Mouse (Mus musculus) neural tube, embryonic 12.5 days (tissue): ENCODE data around the gene Amn1. TPM values are rescaled to one million over a fixed set of nuclear protein-coding genes. Genes with fewer than 3 reads are reported as not detected.
"Not testable (repeated sequence)": the region's sequence is repeated elsewhere in the genome, so short reads cannot be mapped to it uniquely, and the experiment has no call there.

Source experiments
- ATAC-seq: fragments of 200-750 bp; cut with Nextera tagmentation; 2 replicates; pipeline ENCODE4 v1.8.0; 2017; ENCODE audit warnings: low read depth, mild to moderate bottlenecking, moderate TSS enrichment, moderate library complexity; ENCODE audit not compliant: low FRiP score
- H3K27ac ChIP-seq: fragments of 300-500 bp; sonication (generic); 2 replicates; pipeline ENCODE4 v1.5.1; 2016
- H3K27me3 ChIP-seq: fragments of 300-500 bp; sonication (generic); replicated peaks from 2 replicates; pipeline ENCODE4 v1.6.1; 2016; ENCODE audit warnings: mild to moderate bottlenecking
- H3K36me3 ChIP-seq: fragments of 300-500 bp; sonication (generic); 2 replicates; pipeline ENCODE4 v1.6.1; 2016; ENCODE audit warnings: mild to moderate bottlenecking
- H3K4me1 ChIP-seq: fragments of 300-500 bp; sonication (generic); 2 replicates; pipeline ENCODE4 v1.6.1; 2016
- H3K4me2 ChIP-seq: fragments of 300-500 bp; sonication (generic); replicated peaks from 2 replicates; pipeline ENCODE4 v1.6.1; 2016; ENCODE audit warnings: mild to moderate bottlenecking
- H3K4me3 ChIP-seq: fragments of 300-500 bp; sonication (generic); 2 replicates; pipeline ENCODE4 v1.5.1; 2016
- H3K9ac ChIP-seq: fragments of 300-500 bp; sonication (generic); 2 replicates; pipeline ENCODE4 v1.6.1; 2016; ENCODE audit warnings: mild to moderate bottlenecking
- H3K9me3 ChIP-seq: fragments of 300-500 bp; sonication (generic); 2 replicates; pipeline ENCODE4 v1.6.1; 2016; ENCODE audit warnings: mild to moderate bottlenecking
- WGBS: fragments of 180-500 bp; shearing (Covaris S2); methylation state at CpG from one replicate; pipeline ENCODE4 v1.1.7; 2016; 5-methylcytosine and 5-hydroxymethylcytosine counted together
- polyA plus RNA-seq: library from polyadenylated mRNA; unstranded; fragments of >200 nt; fragmentation: Nextera tagmentation; extraction: Ambion mirVana; gene quantifications from 2 replicates; pipeline ENCODE4 v1.2.1, GENCODE M21; 2016

Amn1 gene
- polyA plus RNA-seq, 1 experiment from 2014 or later = 85.0 TPM

GRCm38 (mm10) chr6:149184007-149184406 lies 4.5 kb downstream of the Amn1 start:
- no peak for ATAC-seq
- Histone ChIP-seq H3K4me3 (no peak overlapping the region), H3K27ac (no peak overlapping the region), H3K27me3 (no peaks in the 10 kb centered on the region), H3K4me2 (no peak overlapping the region), H3K9me3 (no peaks in the 10 kb centered on the region), H3K4me1 (peaks cover 14% of the 10 kb centered on the region), H3K36me3 (peaks cover 42% of the 10 kb centered on the region), H3K9ac (no peak overlapping the region)
- 91% methylated on average over 1 of the region's 1 CpGs for WGBS

GRCm38 (mm10) chr6:149179064-149179463 lies 9.4 kb downstream of the Amn1 start:
- H3K9ac ChIP-seq = no peak overlapping the region
- no peak for ATAC-seq
- no peak overlapping the region for H3K27ac ChIP-seq
- no peak overlapping the region for H3K4me2 ChIP-seq
- H3K36me3 ChIP-seq = peaks cover 76% of the 10 kb centered on the region
- no peaks in the 10 kb centered on the region for H3K27me3 ChIP-seq
- H3K9me3 ChIP-seq = no peaks in the 10 kb centered on the region
- H3K4me3 ChIP-seq = no peak overlapping the region
- no peaks in the 10 kb centered on the region for H3K4me1 ChIP-seq

GRCm38 (mm10) chr6:149174932-149175570 lies 13.5 kb downstream of the Amn1 start:
- Histone ChIP-seq H3K9me3 (no peaks in the 10 kb centered on the region), H3K4me3 (no peak overlapping the region), H3K4me1 (no peaks in the 10 kb centered on the region), H3K4me2 (no peak overlapping the region), H3K36me3 (peaks cover 54% of the 10 kb centered on the region), H3K27me3 (no peaks in the 10 kb centered on the region), H3K27ac (no peak overlapping the region), H3K9ac (no peak overlapping the region)
- WGBS = 90% methylated on average over 3 of the region's 3 CpGs
- ATAC-seq = no peak

- no peaks in the 10 kb centered on the region for H3K27me3 ChIP-seq
- H3K4me1 ChIP-seq = no peaks in the 10 kb centered on the region
- no peak overlapping the region for H3K27ac ChIP-seq
- 65% methylated on average over 4 of the region's 4 CpGs for WGBS
- no peak overlapping the region for H3K4me2 ChIP-seq
- H3K9ac ChIP-seq = no peak overlapping the region
- ATAC-seq = no peak
- no peaks in the 10 kb centered on the region for H3K9me3 ChIP-seq
- peaks cover 52% of the 10 kb centered on the region for H3K36me3 ChIP-seq
- H3K4me3 ChIP-seq = no peak overlapping the region
Observed at GRCm38 (mm10) chr6:149173831-149174625, 14.5 kb downstream of the Amn1 start.

GRCm38 (mm10) chr6:149169965-149170364 lies 18.5 kb downstream of the Amn1 start:
- 92% methylated on average over 4 of the region's 4 CpGs for WGBS
- H3K36me3 ChIP-seq = peaks cover 48% of the 10 kb centered on the region

GRCm38 (mm10) chr6:149168436-149168835 lies 20.1 kb downstream of the Amn1 start:
- Histone ChIP-seq H3K9me3 (no peaks in the 10 kb centered on the region), H3K9ac (no peak overlapping the region), H3K27ac (no peak overlapping the region), H3K36me3 (peaks cover 50% of the 10 kb centered on the region), H3K4me3 (no peak overlapping the region), H3K27me3 (no peaks in the 10 kb centered on the region), H3K4me2 (no peak overlapping the region), H3K4me1 (no peaks in the 10 kb centered on the region)
- no peak for ATAC-seq
- 96% methylated on average over 2 of the region's 2 CpGs for WGBS

More at GRCm38 (mm10) chr6:149169965-149170364, 18.5 kb downstream of the Amn1 start:
- not testable (repeated sequence) for H3K27ac ChIP-seq, ATAC-seq, H3K4me2 ChIP-seq, H3K9me3 ChIP-seq, H3K9ac ChIP-seq, H3K27me3 ChIP-seq, H3K4me1 ChIP-seq, H3K4me3 ChIP-seq

GRCm38 (mm10) chr6:149167672-149168071 lies 20.8 kb downstream of the Amn1 start:
- Histone ChIP-seq H3K4me1 (no peaks in the 10 kb centered on the region), H3K9ac (no peak overlapping the region), H3K36me3 (peaks cover 52% of the 10 kb centered on the region), H3K4me3 (no peak overlapping the region), H3K27me3 (no peaks in the 10 kb centered on the region), H3K27ac (no peak overlapping the region), H3K4me2 (no peak overlapping the region), H3K9me3 (no peaks in the 10 kb centered on the region)
- no peak for ATAC-seq
- 97% methylated on average over 1 of the region's 1 CpGs for WGBS

- WGBS = 82% methylated on average over 4 of the region's 4 CpGs
- not testable (repeated sequence) for ATAC-seq, H3K9me3 ChIP-seq, H3K4me1 ChIP-seq, H3K4me3 ChIP-seq, H3K27me3 ChIP-seq, H3K4me2 ChIP-seq, H3K9ac ChIP-seq, H3K27ac ChIP-seq
- peaks cover 55% of the 10 kb centered on the region for H3K36me3 ChIP-seq
Observed at GRCm38 (mm10) chr6:149167038-149167437, 21.5 kb downstream of the Amn1 start.

GRCm38 (mm10) chr6:149155031-149155841 lies 33.3 kb downstream of the Amn1 start:
- H3K27me3 ChIP-seq = no peaks in the 10 kb centered on the region
- no peak overlapping the region for H3K27ac ChIP-seq
- peak overlapping the region; percentile 21; the same call in 1 of the 2 replicates for H3K9ac ChIP-seq
- H3K9me3 ChIP-seq = no peaks in the 10 kb centered on the region
- no peak for ATAC-seq
- peaks cover 36% of the 10 kb centered on the region for H3K36me3 ChIP-seq
- WGBS = 61% methylated on average over 3 of the region's 3 CpGs
- H3K4me3 ChIP-seq = no peak overlapping the region
- H3K4me2 ChIP-seq = no peak overlapping the region
- H3K4me1 ChIP-seq = peaks cover 7% of the 10 kb centered on the region; the same call in 1 of the 2 replicates

GRCm38 (mm10) chr6:149154116-149155030 lies 34.1 kb downstream of the Amn1 start:
- peaks cover 7% of the 10 kb centered on the region; the same call in 1 of the 2 replicates for H3K4me1 ChIP-seq
- WGBS = 19% methylated on average over 8 of the region's 8 CpGs
- no peak overlapping the region for H3K9ac ChIP-seq
- H3K9me3 ChIP-seq = no peaks in the 10 kb centered on the region
- no peak overlapping the region for H3K4me2 ChIP-seq
- H3K27ac ChIP-seq = no peak overlapping the region
- no peak overlapping the region for H3K4me3 ChIP-seq
- no peaks in the 10 kb centered on the region for H3K27me3 ChIP-seq
- peak; percentile 53; the same call in 1 of the 2 replicates for ATAC-seq
- peaks cover 32% of the 10 kb centered on the region for H3K36me3 ChIP-seq

GRCm38 (mm10) chr6:149153473-149154115 lies 34.9 kb downstream of the Amn1 start:
- no peak overlapping the region for H3K9ac ChIP-seq
- 37% methylated on average over 6 of the region's 6 CpGs for WGBS

More at GRCm38 (mm10) chr6:149153473-149154115, 34.9 kb downstream of the Amn1 start:
- H3K4me1 ChIP-seq = peaks cover 7% of the 10 kb centered on the region; the same call in 1 of the 2 replicates
- no peak overlapping the region for H3K27ac ChIP-seq
- no peak overlapping the region for H3K4me3 ChIP-seq
- H3K9me3 ChIP-seq = no peaks in the 10 kb centered on the region
- no peaks in the 10 kb centered on the region for H3K27me3 ChIP-seq
- H3K36me3 ChIP-seq = peaks cover 26% of the 10 kb centered on the region
- no peak overlapping the region for H3K4me2 ChIP-seq
- ATAC-seq = no peak
